Mouse (Mus musculus) spleen, postnatal 36 days (tissue): ENCODE measurements around the gene Kcnj11.

Experiments
- DNase-seq, 2 experiments: peaks; one replicate each; pipeline ENCODE4 v3.0.0; 2022; ENCODE audit warnings: low spot score in 2 of 2, mixed read lengths in 1 of 2

The Kcnj11 gene

GRCm38 (mm10) chr7:46104256-46104915, 3.8 kb upstream of the Kcnj11 start:
- no peak for DNase-seq

DNA sequence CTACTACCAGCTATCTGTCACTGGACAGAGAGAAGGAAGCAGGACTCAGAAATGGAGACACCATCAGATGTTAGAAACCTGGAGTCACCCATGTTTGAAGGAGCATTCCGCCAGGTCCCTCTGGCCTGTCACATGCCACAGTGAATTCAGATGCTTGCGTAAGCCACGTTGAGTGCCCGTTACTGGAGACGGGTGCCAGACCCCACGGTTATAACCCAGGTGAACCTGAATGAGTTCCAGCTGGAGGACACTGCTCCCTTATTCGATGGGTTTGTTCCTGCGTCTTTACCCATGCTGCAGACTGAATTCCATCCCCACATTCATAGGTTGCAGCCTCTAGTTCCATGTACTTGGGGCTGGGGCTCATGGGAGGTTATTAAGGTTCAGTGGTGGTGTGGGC, 3.2 kb upstream of the Kcnj11 start:
- no peak for DNase-seq

DNA sequence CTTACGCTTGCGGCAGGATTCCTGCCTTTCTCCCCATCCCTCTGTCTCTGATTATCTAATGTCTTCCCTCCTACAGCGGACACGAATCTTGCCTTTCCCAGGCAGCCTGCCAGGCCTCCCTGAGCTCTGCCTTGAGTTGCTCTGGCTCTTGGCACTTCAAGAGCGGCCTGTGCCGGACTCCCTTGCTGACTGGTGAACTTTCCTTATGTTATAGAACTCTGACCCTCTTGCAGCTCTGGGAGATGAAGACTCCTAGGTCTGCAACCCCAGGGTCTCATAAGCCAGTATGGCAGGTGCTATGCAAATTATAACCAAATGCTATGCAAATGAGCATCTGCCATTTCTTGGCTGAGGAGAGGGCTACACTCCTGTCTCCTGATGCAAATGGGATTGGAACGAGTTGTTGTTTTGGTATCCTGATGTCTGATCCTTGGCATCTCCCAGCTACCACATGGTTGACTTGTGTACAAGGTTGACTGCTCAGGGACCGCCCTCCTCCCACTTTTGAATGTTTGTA, 2.6 kb upstream of the Kcnj11 start:
- no peak for DNase-seq

GRCm38 (mm10) chr7:46099682-46100081, 882 bp downstream of the Kcnj11 start:
- no peak for DNase-seq

- DNase-seq: no peak
These were observed 1.7 kb downstream of the Kcnj11 start for GRCm38 (mm10) chr7:46098919-46099286.

GRCm38 (mm10) chr7:46098221-46098918, 2.2 kb downstream of the Kcnj11 start:
- DNase-seq: no peak

- no peak for DNase-seq
These were observed 3.2 kb downstream of the Kcnj11 start for GRCm38 (mm10) chr7:46097319-46097783.

GRCm38 (mm10) chr7:46096136-46096535, 4.4 kb downstream of the Kcnj11 start:
- peak in 1 of 2 experiments; percentile 21 for DNase-seq

- DNase-seq: no peak
These were observed 7.8 kb downstream of the Kcnj11 start for GRCm38 (mm10) chr7:46092803-46093202.

DNA sequence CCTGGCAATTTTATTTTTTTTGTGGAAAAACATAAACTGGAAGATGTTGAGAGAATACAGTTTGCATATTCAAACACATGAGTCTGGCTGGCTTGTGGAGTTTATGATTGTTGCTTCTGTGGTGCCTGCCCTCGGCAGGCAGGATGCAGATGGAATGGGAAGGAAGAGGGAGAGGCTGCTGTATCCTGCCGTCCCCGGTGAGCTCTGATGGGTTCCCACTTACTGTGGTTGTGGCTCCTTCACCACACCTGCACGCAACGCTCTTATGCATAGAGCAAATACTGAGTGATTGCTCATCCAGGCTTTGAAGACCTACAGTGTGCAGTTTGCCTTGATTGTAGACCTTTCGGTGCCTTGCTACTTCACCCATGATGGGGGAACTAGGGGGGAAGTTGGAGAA, 12.3 kb downstream of the Kcnj11 start:
- no peak for DNase-seq

GRCm38 (mm10) chr7:46086378-46086777, 14.2 kb downstream of the Kcnj11 start:
- DNase-seq: no peak

- no peak for DNase-seq
These were observed 15.6 kb downstream of the Kcnj11 start for GRCm38 (mm10) chr7:46084839-46085513.

DNA sequence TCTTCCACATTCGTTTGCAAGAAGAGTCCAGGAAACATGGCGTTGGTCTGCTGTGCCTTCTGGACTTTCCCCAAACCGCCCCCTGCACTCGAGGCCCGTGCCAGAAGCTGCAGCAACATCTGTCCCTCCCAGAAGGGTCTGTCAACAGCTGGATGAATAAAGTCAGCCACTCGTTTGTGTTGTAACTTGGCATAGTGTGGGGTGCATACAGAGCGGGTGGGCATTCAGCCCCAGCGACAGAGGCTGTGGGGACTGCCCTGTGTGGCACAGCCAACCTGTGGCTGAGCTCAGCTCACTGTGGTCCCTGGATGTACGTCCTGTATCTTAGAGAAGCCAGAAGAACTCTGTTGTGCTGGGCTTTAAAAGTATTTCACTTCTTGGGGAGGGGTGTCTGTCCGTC, 16.5 kb downstream of the Kcnj11 start:
- DNase-seq: no peak

- DNase-seq: no peak
These were observed 22.9 kb downstream of the Kcnj11 start for GRCm38 (mm10) chr7:46077675-46078074.

- DNase-seq: no peak
These were observed 23.7 kb downstream of the Kcnj11 start for GRCm38 (mm10) chr7:46076844-46077243.

- DNase-seq: no peak
These were observed 31.7 kb downstream of the Kcnj11 start for GRCm38 (mm10) chr7:46068831-46069230.

DNA sequence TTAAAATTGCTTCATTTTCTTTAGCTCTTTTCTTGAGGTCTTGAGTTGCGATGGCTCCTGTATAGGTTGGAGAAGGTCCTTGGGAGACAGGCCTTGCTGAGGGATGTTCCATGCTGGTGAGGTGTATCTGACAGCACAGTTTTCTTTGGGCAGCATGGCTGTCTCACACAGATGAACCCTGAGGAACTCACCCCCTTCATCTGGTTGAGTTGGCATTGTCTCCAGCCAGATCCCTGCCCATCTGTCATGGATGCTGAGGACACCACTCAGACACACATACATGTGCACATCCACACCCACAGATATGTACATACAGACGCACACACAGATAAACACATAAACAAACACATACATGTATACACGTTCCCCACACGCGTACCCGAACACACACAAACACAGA, 37.3 kb downstream of the Kcnj11 start:
- DNase-seq: no peak

- no peak for DNase-seq
These were observed 39.0 kb downstream of the Kcnj11 start for GRCm38 (mm10) chr7:46061614-46062013.

- DNase-seq: no peak
These were observed 39.9 kb downstream of the Kcnj11 start for GRCm38 (mm10) chr7:46060688-46061087.

- peak; percentile 61 to 63 for DNase-seq
These were observed 41.7 kb downstream of the Kcnj11 start for GRCm38 (mm10) chr7:46058882-46059281.

DNA sequence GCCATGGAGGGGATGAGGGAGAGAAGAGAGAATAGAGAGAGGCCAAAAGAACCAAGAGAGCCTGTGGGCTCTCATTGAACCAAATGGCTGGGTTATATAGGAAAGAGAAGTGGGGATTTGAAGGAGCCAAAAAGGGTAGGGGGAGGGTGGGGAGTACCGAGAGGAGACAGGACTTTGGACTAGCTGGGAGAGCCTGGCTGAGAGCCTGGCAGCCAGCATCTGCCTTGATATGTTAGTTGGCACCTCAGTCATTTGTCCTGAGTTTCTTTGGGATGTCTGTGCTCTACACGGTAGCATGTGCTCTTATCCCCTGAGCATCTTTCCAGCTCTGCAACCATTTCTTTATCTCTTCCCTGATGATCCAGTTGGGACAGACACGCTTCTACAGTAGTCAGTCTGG, 47.0 kb downstream of the Kcnj11 start:
- no peak for DNase-seq

GRCm38 (mm10) chr7:46052161-46052821, 48.3 kb downstream of the Kcnj11 start:
- DNase-seq: peak; percentile 13 to 28
